Mouse (Mus musculus) megakaryocyte, embryonic 14.5 days (primary cell): Measurements from ENCODE around the gene Zfand2a.

ENCODE experiments used
- FLI1 ChIP-seq: IDR thresholded peaks from 2 replicates; pipeline ENCODE4 v1.6.1; 2012; ENCODE audit warnings: low read length, inconsistent platforms, mixed read lengths
- GATA1 ChIP-seq: IDR thresholded peaks from 3 replicates; pipeline ENCODE4 v1.6.1; 2012; ENCODE audit warnings: mixed read lengths, low read length, inconsistent platforms, borderline replicate concordance

DNA sequence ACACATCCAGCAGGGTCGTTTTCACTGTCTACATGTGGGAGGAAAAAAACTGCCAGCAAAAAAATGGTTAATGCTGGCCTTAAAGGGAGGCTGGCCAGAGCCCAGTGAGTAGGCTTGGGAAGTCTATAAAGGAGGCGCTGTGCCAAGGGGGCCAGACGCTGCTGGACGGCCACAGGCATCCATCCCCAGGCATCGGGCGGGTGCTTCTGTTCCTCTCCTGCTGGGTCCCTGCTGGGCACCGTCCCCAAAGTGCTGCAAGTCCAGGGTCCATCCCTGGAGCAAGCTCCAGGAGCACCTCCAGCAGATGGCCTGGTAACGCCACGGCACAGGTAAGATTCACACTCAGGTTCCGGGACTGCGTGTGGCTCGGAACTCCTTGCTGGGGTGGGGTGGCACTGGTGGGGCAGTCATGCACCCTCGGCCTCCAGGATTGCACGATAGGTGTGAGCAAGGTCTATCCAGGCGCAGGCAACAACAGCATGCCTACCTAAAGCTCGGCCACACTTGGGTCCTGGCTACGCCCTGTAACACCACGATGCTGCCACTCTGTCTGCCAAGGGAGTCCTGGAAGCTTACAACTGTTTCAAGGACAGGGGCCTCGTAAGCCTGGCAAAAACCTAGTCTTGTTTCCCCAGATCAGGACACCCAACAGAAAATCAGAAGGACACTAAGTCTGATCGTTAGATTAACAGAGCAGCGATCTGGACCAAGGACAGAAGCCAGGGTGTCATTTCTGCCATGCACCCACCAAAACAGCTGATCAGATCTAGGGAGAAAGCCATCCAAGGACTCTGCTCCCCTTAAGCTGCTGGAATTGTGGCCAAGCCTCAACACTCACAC, 61.1 kb downstream of the Zfand2a start, which contains the start of gene Gper1:
- TF ChIP-seq GATA1, result no peak
- TF ChIP-seq FLI1, result no peak
